Mouse (Mus musculus): ENCODE measurements around the gene Olfr522.

The Olfr522 gene

GRCm38 (mm10) chr7:140111943-140112342 is 52.6 kb downstream of the Olfr522 start:
- DNase-seq = no peak
